Mouse (Mus musculus): Measurements from ENCODE around the gene Prkar2a.

DNA sequence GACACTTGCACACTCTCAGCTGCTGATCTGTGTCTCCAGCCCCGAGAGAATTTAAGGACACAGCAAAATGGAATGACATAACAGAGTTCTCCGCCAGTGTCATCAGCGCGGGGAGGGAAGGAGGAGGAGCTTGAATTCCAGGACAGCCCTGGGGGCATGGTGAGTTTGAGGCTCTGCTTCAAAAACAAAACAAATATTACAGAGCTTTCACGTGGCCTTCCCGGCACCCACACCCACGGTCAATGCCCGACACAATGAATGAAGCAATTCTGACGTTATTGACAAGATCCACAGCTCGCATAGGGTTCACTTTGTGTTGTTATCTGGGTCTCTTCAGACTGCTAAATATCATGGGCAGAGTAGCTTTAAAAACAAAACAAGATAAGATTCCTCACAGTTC is 75.9 kb downstream of the Prkar2a start:
- TF ChIP-seq CTCF (IDR thresholded peaks at IDR 0.05; ENCODE audit: borderline replicate concordance, insufficient read depth, low read length) (no peak), POLR2A (IDR thresholded peaks at IDR 0.05; ENCODE audit: low read depth, low read length) (no peak)
